Mouse (Mus musculus) embryonic facial prominence, embryonic 10.5 days (tissue): Measurements from ENCODE around the gene Olfr1206. TPM values are rescaled to one million over a fixed set of nuclear protein-coding genes. Genes with fewer than 3 reads are reported as not detected.

Source experiments
- DNase-seq: peaks from one replicate; pipeline ENCODE4 v3.0.0-alpha.2; 2017; ENCODE audit warnings: low spot score
- H3K27ac ChIP-seq: fragments of 300-500 bp; sonication (generic); replicated peaks from 2 replicates; pipeline ENCODE4 v1.5.1; 2016; ENCODE audit warnings: mild to moderate bottlenecking
- H3K27me3 ChIP-seq: fragments of 300-500 bp; sonication (generic); replicated peaks from 2 replicates; pipeline ENCODE4 v1.6.1; 2016; ENCODE audit warnings: low read depth, mild to moderate bottlenecking; ENCODE audit not compliant: poor library complexity, severe bottlenecking
- H3K36me3 ChIP-seq: fragments of 300-500 bp; sonication (generic); replicated peaks from 2 replicates; pipeline ENCODE4 v1.6.1; 2016; ENCODE audit warnings: mild to moderate bottlenecking, moderate library complexity
- H3K4me1 ChIP-seq: fragments of 300-500 bp; sonication (generic); 2 replicates; pipeline ENCODE4 v1.6.1; 2016
- H3K4me3 ChIP-seq: fragments of 300-500 bp; sonication (generic); 2 replicates; pipeline ENCODE4 v1.5.1; 2016; ENCODE audit warnings: mild to moderate bottlenecking, moderate library complexity
- H3K9me3 ChIP-seq: fragments of 300-500 bp; sonication (generic); 2 replicates; pipeline ENCODE4 v1.6.1; 2016; ENCODE audit warnings: mild to moderate bottlenecking
- WGBS: fragments of 180-500 bp; shearing (Covaris S2); methylation state at CpG from one replicate; pipeline ENCODE4 v1.1.7; 2016; 5-methylcytosine and 5-hydroxymethylcytosine counted together
- polyA plus RNA-seq: library from polyadenylated mRNA; unstranded; fragments of >200 nt; fragmentation: Nextera tagmentation; extraction: Ambion mirVana; gene quantifications from 2 replicates; pipeline ENCODE4 v1.2.1, GENCODE M21; 2016

Olfr1206 gene
- not detected in 2 replicates for polyA plus RNA-seq

DNA sequence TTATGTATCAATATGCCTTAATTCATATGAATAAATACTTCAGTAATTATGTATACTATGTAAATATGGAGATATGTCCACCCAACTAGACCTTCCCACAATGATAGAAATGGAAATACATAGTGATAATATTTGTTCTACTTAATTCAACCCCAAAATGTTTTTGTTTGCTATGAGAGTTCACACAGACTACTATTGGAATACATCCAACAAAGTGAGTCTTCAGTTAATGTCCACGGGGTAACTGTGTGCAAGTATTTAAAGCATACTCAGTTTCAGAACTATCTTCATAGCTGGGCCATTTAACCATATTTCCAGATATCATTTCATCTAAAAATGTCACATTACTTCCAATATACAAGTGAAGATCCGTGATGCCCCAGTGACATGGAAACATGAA is at the start of gene Olfr1206:
Gene Olfr1206, plus strand, starts transcription at position 301 of the 400 bp plus-strand sequence.
- no peaks in the 10 kb centered on the region for H3K36me3 ChIP-seq
- no peak within 1 kb of the TSS for H3K4me3 ChIP-seq
- 88% methylated on average over 2 of the region's 2 CpGs for WGBS
- no peaks in the 10 kb centered on the region for H3K4me1 ChIP-seq
- no peaks in the 10 kb centered on the region for H3K27me3 ChIP-seq
- no peak for DNase-seq
- no peaks in the 10 kb centered on the region for H3K9me3 ChIP-seq
- H3K27ac ChIP-seq, result no peak within 1 kb of the TSS

DNA sequence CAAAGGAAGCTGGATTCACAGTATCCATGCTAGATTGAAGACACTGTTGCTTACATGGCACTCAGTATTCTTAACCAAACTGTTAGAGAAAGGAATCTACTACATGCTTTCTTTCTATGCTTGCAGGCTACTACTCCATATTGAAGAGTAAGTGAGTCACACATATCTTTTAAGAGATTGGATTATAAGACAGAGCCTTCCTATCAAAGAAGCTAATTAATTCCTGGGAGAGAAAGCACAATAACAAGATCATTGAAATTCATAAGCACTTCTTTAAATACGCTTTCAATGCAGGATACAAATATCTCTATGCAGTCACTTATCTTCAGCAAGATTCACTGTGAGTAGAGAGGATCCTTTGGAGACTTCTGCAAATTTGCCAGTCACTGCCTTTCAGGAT is 48.8 kb upstream of the Olfr1206 start, which contains the start of gene Olfr1202:
Gene Olfr1202, plus strand, starts transcription at position 301 of the 400 bp plus-strand sequence.
- Histone ChIP-seq H3K36me3 (no peaks in the 10 kb centered on the region), H3K4me1 (no peaks in the 10 kb centered on the region), H3K27ac (no peak within 1 kb of the TSS), H3K4me3 (no peak within 1 kb of the TSS), H3K27me3 (no peaks in the 10 kb centered on the region), H3K9me3 (no peaks in the 10 kb centered on the region)
- WGBS, result 86% methylated on average over 1 of the region's 1 CpGs
- no peak for DNase-seq

DNA sequence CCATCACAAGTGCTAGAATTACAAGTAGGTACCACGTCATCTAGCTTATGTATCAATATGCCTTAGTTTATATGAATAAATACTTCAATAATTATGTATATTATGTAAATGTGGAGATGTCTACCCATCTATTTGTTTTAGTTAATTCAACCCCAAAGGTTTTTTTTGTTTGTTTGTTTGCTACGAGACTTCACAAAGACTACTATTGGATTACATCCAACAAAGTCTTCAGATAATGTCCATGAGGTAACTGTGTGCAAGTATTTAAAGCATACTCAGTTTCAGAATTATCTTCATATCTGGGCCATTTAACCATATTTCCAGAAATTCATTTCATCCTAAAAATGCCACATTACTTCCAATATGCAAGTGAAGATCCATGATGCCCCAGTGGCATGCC is 33.6 kb upstream of the Olfr1206 start, which contains the start of gene Olfr1205:
Gene Olfr1205, plus strand, starts transcription at position 301 of the 400 bp plus-strand sequence.
- Histone ChIP-seq H3K4me1 (no peaks in the 10 kb centered on the region), H3K27ac (no peak within 1 kb of the TSS), H3K27me3 (no peaks in the 10 kb centered on the region), H3K36me3 (no peaks in the 10 kb centered on the region), H3K9me3 (no peaks in the 10 kb centered on the region), H3K4me3 (no peak within 1 kb of the TSS)
- WGBS, result 89% methylated on average over 2 of the region's 2 CpGs
- DNase-seq, result no peak

DNA sequence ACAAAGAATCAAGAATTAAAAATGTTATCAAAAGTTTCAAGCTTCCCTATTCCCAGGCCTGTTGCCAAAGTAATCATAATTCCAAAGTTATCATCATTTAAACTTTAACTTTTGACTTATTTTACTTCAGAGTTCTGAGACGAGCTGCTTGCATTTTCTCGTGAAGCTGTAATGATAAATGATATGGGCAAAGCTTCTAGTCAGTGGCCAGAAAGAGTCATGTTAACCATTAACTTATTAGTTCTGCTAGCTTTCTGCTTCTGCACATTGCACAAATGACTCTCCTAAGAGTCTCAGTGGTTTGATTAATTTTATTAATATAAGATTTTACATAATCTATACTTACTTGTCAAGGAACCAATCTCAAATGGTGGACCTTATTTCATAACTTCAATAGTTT is 24.6 kb upstream of the Olfr1206 start:
- Histone ChIP-seq H3K36me3 (no peaks in the 10 kb centered on the region), H3K4me3 (no peak overlapping the region), H3K9me3 (no peaks in the 10 kb centered on the region), H3K27me3 (no peaks in the 10 kb centered on the region), H3K27ac (no peak overlapping the region), H3K4me1 (no peaks in the 10 kb centered on the region)
- no peak for DNase-seq
- WGBS, result 86% methylated on average over 2 of the region's 2 CpGs

DNA sequence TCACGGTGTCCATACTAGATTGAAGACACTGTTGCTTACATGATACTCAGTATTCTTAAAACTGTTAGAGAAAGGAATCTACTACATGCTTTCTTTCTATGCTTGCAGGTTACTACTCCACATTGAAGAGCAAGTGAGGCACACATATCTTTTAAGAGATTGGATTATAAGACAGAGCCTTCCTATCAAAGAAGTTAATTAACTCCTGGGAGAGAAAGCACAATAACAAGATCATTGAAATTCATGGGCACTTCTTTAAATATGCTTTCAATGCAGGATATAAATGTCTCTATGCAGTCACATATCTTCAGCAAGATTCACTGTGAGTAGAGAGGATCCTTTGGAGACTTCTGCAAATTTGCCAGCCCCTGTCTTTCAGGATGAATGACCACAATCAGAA is 14.0 kb upstream of the Olfr1206 start, which contains the start of gene Olfr1204:
Gene Olfr1204, plus strand, starts transcription at position 301 of the 400 bp plus-strand sequence.
- H3K9me3 ChIP-seq, result no peaks in the 10 kb centered on the region
- DNase-seq, result no peak
- H3K27me3 ChIP-seq, result no peaks in the 10 kb centered on the region
- no peak within 1 kb of the TSS for H3K4me3 ChIP-seq
- no peaks in the 10 kb centered on the region for H3K4me1 ChIP-seq
- 92% methylated on average over 1 of the region's 1 CpGs for WGBS
- no peak within 1 kb of the TSS for H3K27ac ChIP-seq
- H3K36me3 ChIP-seq, result no peaks in the 10 kb centered on the region

DNA sequence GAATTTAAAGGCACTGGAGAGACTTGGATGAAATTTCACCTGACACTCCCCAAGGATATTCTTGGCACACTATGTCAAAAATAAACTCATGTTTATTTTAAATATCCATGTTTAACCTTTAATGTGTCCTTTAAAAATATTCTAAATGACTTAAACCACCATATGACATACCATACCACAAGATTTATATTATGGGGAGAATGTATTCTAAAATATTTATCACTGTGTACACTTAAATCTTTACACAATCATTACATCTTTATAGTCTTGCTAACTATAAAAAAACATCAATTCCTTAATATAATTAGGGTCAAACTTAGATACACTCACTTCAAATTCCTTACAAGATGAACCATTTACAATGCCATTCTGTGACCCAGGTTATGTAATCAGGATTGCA is 39.2 kb downstream of the Olfr1206 start, which contains the start of gene Olfr1208:
Gene Olfr1208, minus strand, starts transcription at position 101 of the 400 bp plus-strand sequence.
- Histone ChIP-seq H3K4me3 (no peak within 1 kb of the TSS), H3K9me3 (no peaks in the 10 kb centered on the region), H3K27ac (no peak within 1 kb of the TSS), H3K36me3 (no peaks in the 10 kb centered on the region), H3K27me3 (no peaks in the 10 kb centered on the region), H3K4me1 (no peaks in the 10 kb centered on the region)
- no peak for DNase-seq

DNA sequence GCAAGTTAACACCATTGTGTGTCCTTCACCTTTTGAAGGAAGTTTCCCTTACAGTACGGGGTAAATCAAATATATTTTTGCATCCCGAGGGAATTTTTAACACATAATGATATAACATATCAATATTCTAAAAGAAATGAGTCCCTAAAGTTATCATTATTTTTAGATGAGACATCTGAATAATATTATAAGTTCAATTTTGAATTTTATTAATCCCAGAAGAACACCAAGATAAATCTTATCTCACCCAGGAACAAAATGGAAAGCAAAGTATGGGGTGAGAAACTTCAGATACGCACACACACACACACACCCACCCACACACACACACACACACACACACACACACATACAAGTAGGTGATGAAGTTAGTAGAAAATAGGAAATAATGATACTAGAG is 52.0 kb downstream of the Olfr1206 start, which contains the start of gene Olfr1209:
Gene Olfr1209, minus strand, starts transcription at position 101 of the 400 bp plus-strand sequence.
- WGBS, result 95% methylated on average over 3 of the region's 3 CpGs
- Histone ChIP-seq H3K27ac (no peak within 1 kb of the TSS), H3K27me3 (no peaks in the 10 kb centered on the region), H3K36me3 (no peaks in the 10 kb centered on the region), H3K4me1 (no peaks in the 10 kb centered on the region), H3K4me3 (no peak within 1 kb of the TSS), H3K9me3 (no peaks in the 10 kb centered on the region)
- DNase-seq, result no peak

Other genes starting within 250 kb of the Olfr1206 start
- gene Olfr1191-ps1, start 222.7 kb upstream of the Olfr1206 start, polyA plus RNA-seq, result not detected in 2 replicates
- not detected in 2 replicates for gene Olfr1192-ps1, start 214.7 kb upstream of the Olfr1206 start, polyA plus RNA-seq
- not detected in 2 replicates for gene Olfr1193, start 187.6 kb upstream of the Olfr1206 start, polyA plus RNA-seq
- not detected in 2 replicates for gene Olfr1195, start 174.0 kb upstream of the Olfr1206 start, polyA plus RNA-seq
- not detected in 2 replicates for gene Olfr1196, start 158.6 kb upstream of the Olfr1206 start, polyA plus RNA-seq
- not detected in 2 replicates for gene Olfr1197, start 130.9 kb upstream of the Olfr1206 start, polyA plus RNA-seq
- not detected in 2 replicates for gene Olfr1198, start 111.9 kb upstream of the Olfr1206 start, polyA plus RNA-seq
- gene Olfr1199, start 102.8 kb upstream of the Olfr1206 start, polyA plus RNA-seq, result not detected in 2 replicates
- not detected in 2 replicates for gene Olfr1200, start 92.7 kb upstream of the Olfr1206 start, polyA plus RNA-seq
- not detected in 2 replicates for gene Olfr1201, start 70.2 kb upstream of the Olfr1206 start, polyA plus RNA-seq
- 0.04 TPM in 1 of 2 replicates, not detected in the other for gene Olfr1202, start 48.7 kb upstream of the Olfr1206 start, polyA plus RNA-seq
- not detected in 2 replicates for gene Olfr1205, start 33.5 kb upstream of the Olfr1206 start, polyA plus RNA-seq
- not detected in 2 replicates for gene Olfr1204, start 13.9 kb upstream of the Olfr1206 start, polyA plus RNA-seq
- gene Olfr1208, start 39.1 kb downstream of the Olfr1206 start, polyA plus RNA-seq, result not detected in 2 replicates
- not detected in 2 replicates for gene Olfr1209, start 51.9 kb downstream of the Olfr1206 start, polyA plus RNA-seq
- not detected in 2 replicates for gene Olfr1211, start 74.9 kb downstream of the Olfr1206 start, polyA plus RNA-seq
- gene Olfr1212, start 90.7 kb downstream of the Olfr1206 start, polyA plus RNA-seq, result not detected in 2 replicates
- not detected in 2 replicates for gene Gm13762, start 117.0 kb downstream of the Olfr1206 start, polyA plus RNA-seq
- not detected in 2 replicates for gene Olfr1214, start 129.4 kb downstream of the Olfr1206 start, polyA plus RNA-seq
- not detected in 2 replicates for gene Olfr1215, start 143.7 kb downstream of the Olfr1206 start, polyA plus RNA-seq
- not detected in 2 replicates for gene Olfr1216, start 155.1 kb downstream of the Olfr1206 start, polyA plus RNA-seq
- gene Olfr1217, start 168.8 kb downstream of the Olfr1206 start, polyA plus RNA-seq, result not detected in 2 replicates
- not detected in 2 replicates for gene Olfr1218, start 198.0 kb downstream of the Olfr1206 start, polyA plus RNA-seq
- gene Olfr1219, start 220.3 kb downstream of the Olfr1206 start, polyA plus RNA-seq, result not detected in 2 replicates
- gene Olfr1220, start 243.6 kb downstream of the Olfr1206 start, polyA plus RNA-seq, result not detected in 2 replicates